Comparison of ENCODE assay signal across 21 mouse cellular contexts in genomic region chr6:87740496-87740895, GRCm38 (mm10). TPM values are rescaled to one million over a fixed set of nuclear protein-coding genes. Genes with fewer than 3 reads are reported as not detected.
A peak's percentile ranks its signal among the peaks of the same experiment; 100 is the strongest.
DNase-seq lines count a peak whose midpoint lies in the region; ATAC-seq lines count a peak whose summit lies in the region.
"Had no signal": no experiment of that assay in that cellular context is flagged by ENCODE, and none has a peak within 500 bp of the region (broad histone marks: within the 10 kb centered on the region; RNA-seq: fewer than 3 reads in every experiment).

No protein-coding gene starts in this region.

- DNase-seq in lung, adult 18-20 months = no peak
- peak; percentile 73 for DNase-seq in c-Kit-positive CD71-positive TER-119-negative erythroid progenitor cells, embryonic 14.5 days (ENCODE audit: low read depth)
- peak; percentile 66 for DNase-seq in liver, embryonic 13.5 days
- peak; percentile 29 to 47 for DNase-seq in spleen, postnatal 14 days (ENCODE audit: low spot score in 2 of 2)
- no peak for DNase-seq in embryo, embryonic 10 days (ENCODE audit: low spot score)
- no peak for DNase-seq in right cerebral cortex, postnatal 14 days
- DNase-seq: cerebellum, postnatal 10 days; gastrocnemius, adult 2 months; kidney, postnatal 25 days; layer of hippocampus, postnatal 36 days; lung, postnatal 10 days; right cerebral cortex, postnatal 4 days had no signal

- H3K4me1 ChIP-seq in lung, embryonic 15.5 days = peaks cover 39% of the 10 kb centered on the region
- H3K4me1 ChIP-seq in liver, embryonic 13.5 days (replicated peaks) = peaks cover 79% of the 10 kb centered on the region
- H3K4me1 ChIP-seq: embryonic facial prominence, embryonic 15.5 days had no signal

- H3K27ac ChIP-seq in lung, embryonic 15.5 days = no peak overlapping the region
- peak overlapping the region; percentile 90 for H3K27ac ChIP-seq in liver, embryonic 13.5 days
- H3K27ac ChIP-seq: embryonic facial prominence, embryonic 15.5 days; gastrocnemius, adult 2 months; limb, embryonic 10.5 days; midbrain, embryonic 15.5 days had no signal

- H3K27me3 ChIP-seq in lung, embryonic 15.5 days = no peaks in the 10 kb centered on the region
- peaks cover 15% of the 10 kb centered on the region for H3K27me3 ChIP-seq in liver, embryonic 13.5 days
- H3K27me3 ChIP-seq: embryonic facial prominence, embryonic 15.5 days; midbrain, embryonic 15.5 days had no signal

- no peak overlapping the region for H3K9ac ChIP-seq in lung, embryonic 15.5 days
- peak overlapping the region; percentile 56 for H3K9ac ChIP-seq in liver, embryonic 13.5 days
- H3K9ac ChIP-seq: embryonic facial prominence, embryonic 15.5 days; hindbrain, embryonic 13.5 days; midbrain, embryonic 15.5 days had no signal

- ATAC-seq in lung, embryonic 15.5 days (ENCODE audit: borderline replicate concordance, extremely low read depth, low FRiP score, low TSS enrichment) = 0 out of 2 replicates have a peak, but pooled peaks have one; percentile 20
- peak; percentile 92 for ATAC-seq in liver, embryonic 13.5 days (ENCODE audit: low read depth)
- ATAC-seq: activated CD4-positive, CD25-positive, alpha-beta regulatory T cell, adult 4 months; forebrain, embryonic 16.5 days; intestine, postnatal 0 days; midbrain, embryonic 15.5 days had no signal

- H3K36me3 ChIP-seq in lung, embryonic 15.5 days = no peaks in the 10 kb centered on the region
- H3K36me3 ChIP-seq in liver, embryonic 13.5 days = no peaks in the 10 kb centered on the region
- H3K36me3 ChIP-seq: embryonic facial prominence, embryonic 15.5 days; hindbrain, embryonic 13.5 days; limb, embryonic 10.5 days; midbrain, embryonic 15.5 days had no signal

- no peak overlapping the region for H3K4me3 ChIP-seq in lung, embryonic 15.5 days
- H3K4me3 ChIP-seq in liver, embryonic 13.5 days (replicated peaks) = no peak overlapping the region
- H3K4me3 ChIP-seq: embryonic facial prominence, embryonic 15.5 days; gastrocnemius, adult 2 months; hindbrain, embryonic 13.5 days; limb, embryonic 10.5 days; midbrain, embryonic 15.5 days had no signal

- H3K9me3 ChIP-seq in lung, embryonic 15.5 days = no peaks in the 10 kb centered on the region
- H3K9me3 ChIP-seq in liver, embryonic 13.5 days (replicated peaks) = no peaks in the 10 kb centered on the region
- H3K9me3 ChIP-seq: embryonic facial prominence, embryonic 15.5 days; hindbrain, embryonic 13.5 days; limb, embryonic 10.5 days; midbrain, embryonic 15.5 days had no signal

- no peak overlapping the region for H3K4me2 ChIP-seq in lung, embryonic 15.5 days
- peak overlapping the region; percentile 28 for H3K4me2 ChIP-seq in liver, embryonic 13.5 days
- H3K4me2 ChIP-seq: embryonic facial prominence, embryonic 15.5 days; hindbrain, embryonic 13.5 days; midbrain, embryonic 15.5 days had no signal

RNA-seq across cellular contexts. Expression of gene Efcc1, which starts 9.8 kb away (rescaled TPM):
- 5.4 and 6.0 TPM in 2 replicates for polyA plus RNA-seq in lung, embryonic 15.5 days (2015; fragmentation: Nextera tagmentation; extraction: Ambion mirVana)
- 0.16 and 0.35 TPM in 2 replicates for polyA plus RNA-seq in liver, embryonic 13.5 days (2015; fragmentation: Nextera tagmentation; extraction: Ambion mirVana)

RNA-seq across cellular contexts. Expression of gene Gp9, which starts 37.4 kb away (rescaled TPM):
- polyA plus RNA-seq in lung, embryonic 15.5 days (2015; fragmentation: Nextera tagmentation; extraction: Ambion mirVana) = 3.9 and 4.7 TPM in 2 replicates
- polyA plus RNA-seq in liver, embryonic 13.5 days (2015; fragmentation: Nextera tagmentation; extraction: Ambion mirVana) = 32.7 and 35.6 TPM in 2 replicates
- polyA plus RNA-seq: activated CD4-positive, CD25-positive, alpha-beta regulatory T cell, adult 4 months; testis, adult 2 months had no signal

Comparison
In these comparisons a context has a peak if more than half of its experiments do, and no peak if none do; other contexts are left out.
1. DNase-seq: peak in c-Kit-positive CD71-positive TER-119-negative erythroid progenitor cells, embryonic 14.5 days (single experiment), liver, embryonic 13.5 days (single experiment) and spleen, postnatal 14 days (2 of 2); none in lung, adult 18-20 months (0 of 2), embryo, embryonic 10 days (single experiment) and right cerebral cortex, postnatal 14 days (single experiment).